ENCODE assay signal across 14 mouse cellular contexts in the genomic region with DNA sequence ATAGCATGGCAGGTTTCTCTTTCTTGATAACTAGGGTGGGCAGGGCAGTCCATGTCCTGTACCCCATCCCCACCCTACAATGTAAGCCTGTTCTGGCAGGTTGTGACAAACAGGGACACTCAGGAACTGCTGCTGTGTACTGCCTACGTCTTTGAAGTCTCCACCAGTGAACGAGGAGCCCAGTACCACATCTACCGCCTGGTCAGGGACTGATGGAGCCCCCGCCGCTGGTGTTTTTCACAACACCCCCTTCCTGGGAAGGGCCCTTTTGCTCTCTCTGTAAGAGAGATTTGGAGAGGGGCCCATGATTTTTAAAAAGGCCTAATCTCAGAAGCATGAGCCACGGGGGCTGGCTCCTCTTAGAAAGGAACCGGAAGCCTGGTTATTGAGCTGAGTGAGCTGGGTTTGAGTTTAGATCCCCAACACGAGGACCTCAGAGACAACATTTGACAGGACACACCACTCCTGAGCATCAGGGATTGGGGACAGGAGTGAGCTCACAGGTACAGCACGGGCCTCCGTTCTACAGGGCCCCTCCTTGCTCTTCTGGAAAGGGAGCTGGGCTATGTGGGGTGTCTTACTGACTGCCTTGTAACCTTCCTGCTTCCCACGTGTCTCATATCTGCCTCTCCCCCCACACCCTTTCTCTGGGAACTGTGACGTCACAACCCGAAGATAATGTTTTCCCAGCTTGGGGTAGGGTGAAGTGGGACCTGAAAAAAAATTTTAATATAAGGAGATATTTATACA. TPM values are rescaled to one million over a fixed set of nuclear protein-coding genes. Genes with fewer than 3 reads are reported as not detected.
DNase-seq lines count a peak whose midpoint lies in the region; ATAC-seq and TF ChIP-seq lines count a peak whose summit lies in the region.
"Had no signal": no experiment of that assay in that cellular context is flagged by ENCODE, and none has a peak within 500 bp of the region (broad histone marks: within the 10 kb centered on the region; RNA-seq: fewer than 3 reads in every experiment).

No protein-coding gene starts in this region.

- ATAC-seq in heart, embryonic 14.5 days (ENCODE audit: insufficient number of reproducible peaks, insufficient read depth, low FRiP score, low read depth) = no peak
- no peak for ATAC-seq in heart, embryonic 12.5 days (ENCODE audit: insufficient number of reproducible peaks, low FRiP score)
- ATAC-seq in midbrain, embryonic 13.5 days = no peak
- ATAC-seq in midbrain, postnatal 0 days (ENCODE audit: low FRiP score) = no peak
- ATAC-seq in forebrain, embryonic 14.5 days = no peak
- no peak for ATAC-seq in limb, embryonic 13.5 days (ENCODE audit: low FRiP score, low read depth)

- H3K4me2 ChIP-seq in heart, embryonic 14.5 days (ENCODE audit: low read length) = no peak overlapping the region
- H3K4me2 ChIP-seq in heart, embryonic 12.5 days = no peak overlapping the region
- H3K4me2 ChIP-seq in midbrain, embryonic 13.5 days (replicated peaks) = no peak overlapping the region
- H3K4me2 ChIP-seq in midbrain, postnatal 0 days (ENCODE audit: low read depth, low read length, poor library complexity, severe bottlenecking) = no peak overlapping the region
- H3K4me2 ChIP-seq in forebrain, embryonic 14.5 days (ENCODE audit: low read length) = no peak overlapping the region
- no peak overlapping the region for H3K4me2 ChIP-seq in limb, embryonic 13.5 days (replicated peaks)

- no peak overlapping the region for H3K4me3 ChIP-seq in heart, embryonic 14.5 days (ENCODE audit: control insufficient read depth in 1 of 2, insufficient read depth in 1 of 2, low read depth in 1 of 2, low read length in 2 of 2)
- no peak overlapping the region for H3K4me3 ChIP-seq in heart, embryonic 12.5 days
- H3K4me3 ChIP-seq in midbrain, embryonic 13.5 days (replicated peaks) = no peak overlapping the region
- H3K4me3 ChIP-seq in midbrain, postnatal 0 days (ENCODE audit: low read depth, low read length) = no peak overlapping the region
- H3K4me3 ChIP-seq in forebrain, embryonic 14.5 days (ENCODE audit: low read depth, low read length) = no peak overlapping the region
- H3K4me3 ChIP-seq in limb, embryonic 13.5 days = no peak overlapping the region

- WGBS in heart, embryonic 14.5 days = 53% methylated on average over 13 of the region's 13 CpGs
- whole genome bisulfite sequencing in heart, embryonic 12.5 days = 53% methylated on average over 13 of the region's 13 CpGs
- WGBS in midbrain, embryonic 13.5 days = 70% methylated on average over 13 of the region's 13 CpGs
- 68% methylated on average over 13 of the region's 13 CpGs for WGBS in midbrain, postnatal 0 days
- WGBS in forebrain, embryonic 14.5 days = 64% methylated on average over 13 of the region's 13 CpGs
- WGBS in limb, embryonic 13.5 days = 57% methylated on average over 13 of the region's 13 CpGs

- H3K27ac ChIP-seq in heart, embryonic 14.5 days (replicated peaks in 1 of 2; ENCODE audit: control insufficient read depth in 1 of 2, insufficient read depth in 1 of 2, low read depth in 2 of 2, low read length in 2 of 2) = no peak overlapping the region
- no peak overlapping the region for H3K27ac ChIP-seq in heart, embryonic 12.5 days (ENCODE audit: poor library complexity, severe bottlenecking)
- peak overlapping the region; percentile 2; the same call in 1 of the 2 replicates for H3K27ac ChIP-seq in midbrain, embryonic 13.5 days
- H3K27ac ChIP-seq in midbrain, postnatal 0 days (ENCODE audit: low read depth, low read length) = no peak overlapping the region
- H3K27ac ChIP-seq in forebrain, embryonic 14.5 days (ENCODE audit: low read depth, low read length) = peak overlapping the region; percentile 21; the same call in 1 of the 2 replicates
- H3K27ac ChIP-seq in limb, embryonic 13.5 days = no peak overlapping the region

- H3K36me3 ChIP-seq in heart, embryonic 14.5 days (ENCODE audit: control insufficient read depth, insufficient read depth, low read length) = peaks cover 52% of the 10 kb centered on the region
- peaks cover 56% of the 10 kb centered on the region for H3K36me3 ChIP-seq in heart, embryonic 12.5 days
- peaks cover 39% of the 10 kb centered on the region for H3K36me3 ChIP-seq in midbrain, embryonic 13.5 days
- no peaks in the 10 kb centered on the region for H3K36me3 ChIP-seq in midbrain, postnatal 0 days (ENCODE audit: insufficient read depth, low read length)
- H3K36me3 ChIP-seq in forebrain, embryonic 14.5 days (ENCODE audit: control insufficient read depth, insufficient read depth, low read length) = peaks cover 48% of the 10 kb centered on the region
- H3K36me3 ChIP-seq in limb, embryonic 13.5 days = peaks cover 57% of the 10 kb centered on the region

- peaks cover 3% of the 10 kb centered on the region; the same call in 1 of the 2 replicates for H3K27me3 ChIP-seq in heart, embryonic 14.5 days (ENCODE audit: control insufficient read depth, insufficient read depth, low read length)
- H3K27me3 ChIP-seq in heart, embryonic 12.5 days (replicated peaks) = peaks cover 8% of the 10 kb centered on the region; the same call in 1 of the 2 replicates
- peaks cover 13% of the 10 kb centered on the region for H3K27me3 ChIP-seq in midbrain, embryonic 13.5 days
- peaks cover 5% of the 10 kb centered on the region; the same call in 1 of the 2 replicates for H3K27me3 ChIP-seq in midbrain, postnatal 0 days (ENCODE audit: insufficient read depth, low read length)
- H3K27me3 ChIP-seq in forebrain, embryonic 14.5 days (replicated peaks; ENCODE audit: control insufficient read depth, insufficient read depth, low read length) = 0 out of 2 replicates have a peak, but pooled peaks cover under 1% of the 10 kb centered on the region
- peaks cover 4% of the 10 kb centered on the region; the same call in 1 of the 2 replicates for H3K27me3 ChIP-seq in limb, embryonic 13.5 days

- DNase-seq in midbrain, postnatal 0 days (ENCODE audit: low spot score) = no peak
- DNase-seq in forebrain, embryonic 14.5 days (ENCODE audit: low spot score) = no peak
- DNase-seq in adrenal gland, adult 8-10 months = no peak
- DNase-seq in testis, postnatal 14 days (ENCODE audit: low spot score) = no peak
- DNase-seq: lung, postnatal 10 days; thymus, adult 18-20 months had no signal

- peaks cover 25 to 34% of the 10 kb centered on the region in 2 experiments for H3K4me1 ChIP-seq in heart, embryonic 14.5 days (ENCODE audit: control insufficient read depth in 2 of 2, insufficient read depth in 2 of 2, low read length in 2 of 2)
- H3K4me1 ChIP-seq in heart, embryonic 12.5 days (replicated peaks) = peaks cover 50% of the 10 kb centered on the region
- H3K4me1 ChIP-seq in midbrain, embryonic 13.5 days (replicated peaks) = peaks cover 36% of the 10 kb centered on the region
- H3K4me1 ChIP-seq in midbrain, postnatal 0 days (ENCODE audit: insufficient read depth, low read length) = peaks cover 9% of the 10 kb centered on the region; the same call in 1 of the 2 replicates
- H3K4me1 ChIP-seq in forebrain, embryonic 14.5 days (ENCODE audit: control insufficient read depth, insufficient read depth, low read length) = peaks cover 16% of the 10 kb centered on the region
- peaks cover 36% of the 10 kb centered on the region for H3K4me1 ChIP-seq in limb, embryonic 13.5 days

- no peak for TF ChIP-seq CTCF in midbrain, postnatal 0 days (IDR thresholded peaks at IDR 0.05)

- H3K9me3 ChIP-seq in heart, embryonic 14.5 days (ENCODE audit: control insufficient read depth, low read length) = no peaks in the 10 kb centered on the region
- H3K9me3 ChIP-seq in heart, embryonic 12.5 days (replicated peaks) = no peaks in the 10 kb centered on the region
- H3K9me3 ChIP-seq in midbrain, embryonic 13.5 days = no peaks in the 10 kb centered on the region
- no peaks in the 10 kb centered on the region for H3K9me3 ChIP-seq in midbrain, postnatal 0 days (ENCODE audit: low read length)
- no peaks in the 10 kb centered on the region for H3K9me3 ChIP-seq in forebrain, embryonic 14.5 days (replicated peaks; ENCODE audit: control insufficient read depth, low read length)
- no peaks in the 10 kb centered on the region for H3K9me3 ChIP-seq in limb, embryonic 13.5 days

- H3K9ac ChIP-seq in heart, embryonic 14.5 days (ENCODE audit: low read length) = 0 out of 2 replicates have a peak overlapping the region, but pooled peaks have one; percentile 5
- no peak overlapping the region for H3K9ac ChIP-seq in heart, embryonic 12.5 days
- no peak overlapping the region for H3K9ac ChIP-seq in midbrain, embryonic 13.5 days (replicated peaks)
- H3K9ac ChIP-seq in midbrain, postnatal 0 days (replicated peaks; ENCODE audit: low read length, poor library complexity, severe bottlenecking) = no peak overlapping the region
- H3K9ac ChIP-seq in forebrain, embryonic 14.5 days (ENCODE audit: low read length) = no peak overlapping the region
- H3K9ac ChIP-seq in limb, embryonic 13.5 days = 0 out of 2 replicates have a peak overlapping the region, but pooled peaks have one; percentile 4

RNA-seq across cellular contexts. Expression of gene Cd37, which starts 6.0 kb away (rescaled TPM):
- polyA plus RNA-seq in heart, embryonic 14.5 days (2014; fragmentation: Nextera tagmentation; extraction: Ambion mirVana) = 1.7 and 1.9 TPM in 2 replicates
- polyA plus RNA-seq in heart, embryonic 12.5 days (2016; fragmentation: Nextera tagmentation; extraction: Ambion mirVana) = 1.2 and 1.4 TPM in 2 replicates
- polyA plus RNA-seq in midbrain, embryonic 13.5 days (2015; fragmentation: Nextera tagmentation; extraction: Ambion mirVana) = 0.84 and 1.5 TPM in 2 replicates
- 1.2 and 1.7 TPM in 2 replicates for total RNA-seq in midbrain, postnatal 0 days (2014; rRNA removed)
- 1.5 and 2.4 TPM in 2 replicates for polyA plus RNA-seq in midbrain, postnatal 0 days (2015; fragmentation: Nextera tagmentation; extraction: Ambion mirVana)
- polyA plus RNA-seq in forebrain, embryonic 14.5 days (2014; fragmentation: Nextera tagmentation; extraction: Ambion mirVana) = 0.99 and 1.4 TPM in 2 replicates
- polyA plus RNA-seq in limb, embryonic 13.5 days (2015; fragmentation: Nextera tagmentation; extraction: Ambion mirVana) = 1.3 and 2.1 TPM in 2 replicates
- total RNA-seq in adrenal gland, adult 8-10 months (2022) = 10 to 100 TPM in 1 of 4 experiments, 1 to 10 TPM in 3; 4.9 to 11.2 (median 7.0) TPM

RNA-seq across cellular contexts. Expression of gene Slc6a16, which starts 8.0 kb away (rescaled TPM):
- polyA plus RNA-seq in heart, embryonic 14.5 days (2014; fragmentation: Nextera tagmentation; extraction: Ambion mirVana) = 0.38 TPM in 1 of 2 replicates, not detected in the other
- polyA plus RNA-seq in heart, embryonic 12.5 days (2016; fragmentation: Nextera tagmentation; extraction: Ambion mirVana) = 0.37 TPM in 2 replicates
- polyA plus RNA-seq in midbrain, embryonic 13.5 days (2015; fragmentation: Nextera tagmentation; extraction: Ambion mirVana) = 0.24 and 0.28 TPM in 2 replicates
- 0.16 and 1.3 TPM in 2 replicates for total RNA-seq in midbrain, postnatal 0 days (2014; rRNA removed)
- 2.3 and 3.1 TPM in 2 replicates for polyA plus RNA-seq in midbrain, postnatal 0 days (2015; fragmentation: Nextera tagmentation; extraction: Ambion mirVana)
- polyA plus RNA-seq in forebrain, embryonic 14.5 days (2014; fragmentation: Nextera tagmentation; extraction: Ambion mirVana) = 0.09 and 0.26 TPM in 2 replicates
- 0.28 and 0.43 TPM in 2 replicates for polyA plus RNA-seq in limb, embryonic 13.5 days (2015; fragmentation: Nextera tagmentation; extraction: Ambion mirVana)
- under 1 TPM in 1 of 4 experiments, not detected in 3; 0.37 TPM for total RNA-seq in adrenal gland, adult 8-10 months (2022)
- total RNA-seq: adrenal gland, adult 2 months; common myeloid progenitor, adult 5-6 weeks; heart, adult 8-10 months had no signal
- polyA plus RNA-seq: adrenal gland, adult 2 months had no signal

RNA-seq across cellular contexts. Expression of gene Tead2, which starts 17.3 kb away (rescaled TPM):
- polyA plus RNA-seq in heart, embryonic 14.5 days (2014; fragmentation: Nextera tagmentation; extraction: Ambion mirVana) = 106 and 111 TPM in 2 replicates
- polyA plus RNA-seq in heart, embryonic 12.5 days (2016; fragmentation: Nextera tagmentation; extraction: Ambion mirVana) = 131 and 138 TPM in 2 replicates
- 112 and 124 TPM in 2 replicates for polyA plus RNA-seq in midbrain, embryonic 13.5 days (2015; fragmentation: Nextera tagmentation; extraction: Ambion mirVana)
- 31.2 and 54.8 TPM in 2 replicates for total RNA-seq in midbrain, postnatal 0 days (2014; rRNA removed)
- 16.8 and 17.0 TPM in 2 replicates for polyA plus RNA-seq in midbrain, postnatal 0 days (2015; fragmentation: Nextera tagmentation; extraction: Ambion mirVana)
- 81.7 and 95.7 TPM in 2 replicates for polyA plus RNA-seq in forebrain, embryonic 14.5 days (2014; fragmentation: Nextera tagmentation; extraction: Ambion mirVana)
- 259 and 263 TPM in 2 replicates for polyA plus RNA-seq in limb, embryonic 13.5 days (2015; fragmentation: Nextera tagmentation; extraction: Ambion mirVana)
- 10 to 100 TPM; 10.7 to 14.1 (median 12.0) TPM for total RNA-seq in adrenal gland, adult 8-10 months (2022)

RNA-seq across cellular contexts. Expression of gene Dkkl1, which starts 20.9 kb away (rescaled TPM):
- 0.65 and 1.7 TPM in 2 replicates for polyA plus RNA-seq in heart, embryonic 14.5 days (2014; fragmentation: Nextera tagmentation; extraction: Ambion mirVana)
- polyA plus RNA-seq in heart, embryonic 12.5 days (2016; fragmentation: Nextera tagmentation; extraction: Ambion mirVana) = 0.99 and 1.5 TPM in 2 replicates
- 1.5 and 1.6 TPM in 2 replicates for polyA plus RNA-seq in midbrain, embryonic 13.5 days (2015; fragmentation: Nextera tagmentation; extraction: Ambion mirVana)
- 9.0 and 14.4 TPM in 2 replicates for total RNA-seq in midbrain, postnatal 0 days (2014; rRNA removed)
- polyA plus RNA-seq in midbrain, postnatal 0 days (2015; fragmentation: Nextera tagmentation; extraction: Ambion mirVana) = 23.8 and 23.9 TPM in 2 replicates
- 0.91 and 1.7 TPM in 2 replicates for polyA plus RNA-seq in forebrain, embryonic 14.5 days (2014; fragmentation: Nextera tagmentation; extraction: Ambion mirVana)
- 1.3 and 1.4 TPM in 2 replicates for polyA plus RNA-seq in limb, embryonic 13.5 days (2015; fragmentation: Nextera tagmentation; extraction: Ambion mirVana)
- not detected for total RNA-seq in adrenal gland, adult 8-10 months (2022)
- total RNA-seq: adrenal gland, adult 2 months; heart, adult 8-10 months had no signal
- polyA plus RNA-seq: adrenal gland, adult 2 months; kidney, embryonic 16.5 days had no signal

RNA-seq across cellular contexts. Expression of gene Ccdc155, which starts 28.2 kb away (rescaled TPM):
- polyA plus RNA-seq in heart, embryonic 14.5 days (2014; fragmentation: Nextera tagmentation; extraction: Ambion mirVana) = 0.32 and 0.54 TPM in 2 replicates
- 0.62 and 0.70 TPM in 2 replicates for polyA plus RNA-seq in heart, embryonic 12.5 days (2016; fragmentation: Nextera tagmentation; extraction: Ambion mirVana)
- polyA plus RNA-seq in midbrain, embryonic 13.5 days (2015; fragmentation: Nextera tagmentation; extraction: Ambion mirVana) = 0.59 and 0.97 TPM in 2 replicates
- total RNA-seq in midbrain, postnatal 0 days (2014; rRNA removed) = 0.24 and 0.38 TPM in 2 replicates
- 0.32 and 0.50 TPM in 2 replicates for polyA plus RNA-seq in midbrain, postnatal 0 days (2015; fragmentation: Nextera tagmentation; extraction: Ambion mirVana)
- polyA plus RNA-seq in forebrain, embryonic 14.5 days (2014; fragmentation: Nextera tagmentation; extraction: Ambion mirVana) = 0.43 and 0.52 TPM in 2 replicates
- 0.93 and 1.4 TPM in 2 replicates for polyA plus RNA-seq in limb, embryonic 13.5 days (2015; fragmentation: Nextera tagmentation; extraction: Ambion mirVana)
- total RNA-seq in adrenal gland, adult 8-10 months (2022) = 1 to 10 TPM in 1 of 4 experiments, under 1 TPM in 3; 0.12 to 1.2 (median 0.29) TPM
- total RNA-seq: heart, adult 8-10 months had no signal

Comparison
In these comparisons a context has a peak if more than half of its experiments do, and no peak if none do; other contexts are left out.
1. H3K27ac ChIP-seq: peak in midbrain, embryonic 13.5 days (single experiment) and forebrain, embryonic 14.5 days (single experiment); none in heart, embryonic 14.5 days (0 of 2), heart, embryonic 12.5 days (single experiment), midbrain, postnatal 0 days (single experiment) and limb, embryonic 13.5 days (single experiment).
2. H3K9ac ChIP-seq: peak in heart, embryonic 14.5 days (single experiment) and limb, embryonic 13.5 days (single experiment); none in heart, embryonic 12.5 days (single experiment), midbrain, embryonic 13.5 days (single experiment), midbrain, postnatal 0 days (single experiment) and forebrain, embryonic 14.5 days (single experiment).